Mouse (Mus musculus) small intestine, adult 2 months (tissue): Measurements from ENCODE around the gene Rab5if. TPM values are rescaled to one million over a fixed set of nuclear protein-coding genes. Genes with fewer than 3 reads are reported as not detected.
"Not testable (repeated sequence)": the region's sequence is repeated elsewhere in the genome, so short reads cannot be mapped to it uniquely, and the experiment has no call there.

Source experiments
- H3K27ac ChIP-seq: fragments of 200-500 bp; 2 replicates; pipeline ENCODE4 v1.5.1; 2012; ENCODE audit warnings: low read depth, low read length, control low read depth, inconsistent platforms; ENCODE audit not compliant: insufficient read depth
- H3K27me3 ChIP-seq: fragments of 200-500 bp; 2 replicates; pipeline ENCODE4 v1.6.1; 2012; ENCODE audit warnings: mild to moderate bottlenecking, moderate library complexity, low read length, inconsistent platforms; ENCODE audit not compliant: control insufficient read depth, insufficient read depth
- H3K36me3 ChIP-seq: fragments of 200-500 bp; 2 replicates; pipeline ENCODE4 v1.6.1; 2012; ENCODE audit warnings: mild to moderate bottlenecking, low read length, control low read depth, inconsistent platforms; ENCODE audit not compliant: control insufficient read depth, insufficient read depth
- H3K4me1 ChIP-seq: fragments of 200-500 bp; 2 replicates; pipeline ENCODE4 v1.6.1; 2012; ENCODE audit warnings: low read length, inconsistent platforms, mixed read lengths; ENCODE audit not compliant: control insufficient read depth, insufficient read depth, insufficient read length
- H3K4me3 ChIP-seq: fragments of 200-500 bp; 2 replicates; pipeline ENCODE4 v1.5.1; 2012; ENCODE audit warnings: low read depth, mild to moderate bottlenecking, control low read depth, inconsistent platforms, low read length, moderate library complexity
- CTCF ChIP-seq: fragments of 200-500 bp; IDR thresholded peaks from 2 replicates; pipeline ENCODE4 v1.5.1; 2012; ENCODE audit warnings: low read depth, mild to moderate bottlenecking, control low read depth, inconsistent platforms, low read length, moderate library complexity, mixed read lengths; ENCODE audit not compliant: insufficient replicate concordance, insufficient read length; ENCODE audit errors: extremely low read depth
- POLR2A ChIP-seq: fragments of 200-500 bp; IDR thresholded peaks from 2 replicates; pipeline ENCODE4 v1.6.1; 2012; ENCODE audit warnings: low read depth, mild to moderate bottlenecking, control low read depth, inconsistent platforms, low read length, moderate library complexity
- WGBS: fragments of 180-500 bp; shearing (Covaris S2); methylation state at CpG from one replicate; pipeline ENCODE4 v1.1.7; 2018; 5-methylcytosine and 5-hydroxymethylcytosine counted together
- polyA plus RNA-seq: library from polyadenylated mRNA; depleted of rRNA; stranded (reverse); fragments of >200 nt; gene quantifications from 2 replicates; pipeline ENCODE4 v1.2.3, GENCODE M21; 2012

Rab5if gene
- polyA plus RNA-seq, 1 experiment = 105 TPM

- no peak overlapping the region for H3K4me3 ChIP-seq
- H3K36me3 ChIP-seq = no peaks in the 10 kb centered on the region
- WGBS = 23% methylated on average over 15 of the region's 15 CpGs
- no peaks in the 10 kb centered on the region for H3K27me3 ChIP-seq
- TF ChIP-seq POLR2A (no peak), CTCF (no peak)
- H3K4me1 ChIP-seq = no peaks in the 10 kb centered on the region
- H3K27ac ChIP-seq = no peak overlapping the region
These were observed 31.8 kb downstream of the Rab5if start for GRCm38 (mm10) chr2:156894496-156895265.

- no peak for TF ChIP-seq POLR2A
- TF ChIP-seq CTCF = no peak
- Histone ChIP-seq H3K27me3 (no peaks in the 10 kb centered on the region), H3K4me3 (no peak overlapping the region), H3K36me3 (no peaks in the 10 kb centered on the region), H3K4me1 (no peaks in the 10 kb centered on the region), H3K27ac (no peak overlapping the region)
- 62% methylated on average over 9 of the region's 9 CpGs for whole genome bisulfite sequencing
These were observed 33.5 kb downstream of the Rab5if start for GRCm38 (mm10) chr2:156896384-156896914.

- TF ChIP-seq CTCF (no peak), POLR2A (no peak)
These were observed 34.1 kb downstream of the Rab5if start for GRCm38 (mm10) chr2:156897034-156897433.

GRCm38 (mm10) chr2:156898374-156898773 lies 35.4 kb downstream of the Rab5if start:
- 47% methylated on average over 4 of the region's 4 CpGs for WGBS

More at GRCm38 (mm10) chr2:156897034-156897433, 34.1 kb downstream of the Rab5if start:
- Histone ChIP-seq H3K36me3 (no peaks in the 10 kb centered on the region), H3K4me1 (no peaks in the 10 kb centered on the region), H3K4me3 (no peak overlapping the region), H3K27ac (no peak overlapping the region), H3K27me3 (no peaks in the 10 kb centered on the region)
- WGBS = 85% methylated on average over 9 of the region's 9 CpGs

GRCm38 (mm10) chr2:156899184-156899583 lies 36.3 kb downstream of the Rab5if start:
- Histone ChIP-seq H3K4me3 (no peak overlapping the region), H3K4me1 (no peaks in the 10 kb centered on the region), H3K27me3 (no peaks in the 10 kb centered on the region), H3K27ac (no peak overlapping the region), H3K36me3 (no peaks in the 10 kb centered on the region)
- TF ChIP-seq CTCF = no peak
- TF ChIP-seq POLR2A = no peak
- WGBS = 74% methylated on average over 4 of the region's 4 CpGs

More at GRCm38 (mm10) chr2:156898374-156898773, 35.4 kb downstream of the Rab5if start:
- no peak for TF ChIP-seq CTCF
- no peak for TF ChIP-seq POLR2A
- Histone ChIP-seq H3K27ac (no peak overlapping the region), H3K4me1 (no peaks in the 10 kb centered on the region), H3K27me3 (no peaks in the 10 kb centered on the region), H3K4me3 (no peak overlapping the region), H3K36me3 (no peaks in the 10 kb centered on the region)

- Histone ChIP-seq H3K27me3 (no peaks in the 10 kb centered on the region), H3K27ac (no peak overlapping the region), H3K4me3 (no peak overlapping the region), H3K36me3 (no peaks in the 10 kb centered on the region), H3K4me1 (no peaks in the 10 kb centered on the region)
- no peak for TF ChIP-seq POLR2A
- TF ChIP-seq CTCF = no peak
- WGBS = 87% methylated on average over 2 of the region's 2 CpGs
These were observed 38.4 kb downstream of the Rab5if start for GRCm38 (mm10) chr2:156901344-156901743.

GRCm38 (mm10) chr2:156901883-156902282 lies 39.0 kb downstream of the Rab5if start:
- no peaks in the 10 kb centered on the region for H3K36me3 ChIP-seq
- H3K4me1 ChIP-seq = no peaks in the 10 kb centered on the region
- H3K4me3 ChIP-seq = no peak overlapping the region
- TF ChIP-seq CTCF (no peak), POLR2A (no peak)
- 54% methylated on average over 6 of the region's 6 CpGs for WGBS
- no peaks in the 10 kb centered on the region for H3K27me3 ChIP-seq
- no peak overlapping the region for H3K27ac ChIP-seq

- H3K4me1 ChIP-seq, H3K36me3 ChIP-seq, H3K27me3 ChIP-seq, H3K27ac ChIP-seq, H3K4me3 ChIP-seq: not testable (repeated sequence)
- 63% methylated on average over 4 of the region's 4 CpGs for WGBS
These were observed 39.5 kb downstream of the Rab5if start for GRCm38 (mm10) chr2:156902411-156902810.
